Mouse (Mus musculus): Measurements from ENCODE around the gene Prkaca. TPM values are rescaled to one million over a fixed set of nuclear protein-coding genes. Genes with fewer than 3 reads are reported as not detected.
"Not testable (repeated sequence)": the region's sequence is repeated elsewhere in the genome, so short reads cannot be mapped to it uniquely, and the experiment has no call there.

Gene Prkaca
- polyA plus RNA-seq, 1 experiment from 2014 or later, result 146 TPM

DNA sequence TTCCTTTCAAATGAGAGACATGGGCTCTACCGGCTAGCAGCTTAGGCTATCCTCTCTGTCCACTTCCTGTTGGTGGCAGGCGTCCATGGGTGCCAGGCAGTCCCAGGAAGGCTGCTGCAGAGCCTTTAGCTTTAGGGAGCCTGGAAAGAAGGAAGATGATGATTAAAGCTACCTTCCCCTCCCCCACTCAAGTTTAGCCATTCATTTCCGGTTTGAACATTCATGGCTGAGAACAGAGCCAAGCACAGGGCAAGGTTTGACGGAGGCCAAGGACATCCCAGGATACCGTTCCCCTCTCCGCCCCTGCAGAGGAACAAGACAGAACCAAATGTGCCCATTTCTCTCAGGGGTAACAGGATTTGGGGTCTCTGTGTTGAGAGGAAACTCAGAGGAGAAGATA is 4.9 kb downstream of the Prkaca start:
- ATAC-seq, result no peak
- Histone ChIP-seq H3K36me3 (ENCODE audit: poor library complexity, severe bottlenecking) (peaks cover 32% of the 10 kb centered on the region), H3K9me3 (replicated peaks) (no peaks in the 10 kb centered on the region; the same call in 1 of the 2 replicates), H3K4me2 (no peak overlapping the region), H3K9ac (0 out of 2 replicates have a peak overlapping the region, but pooled peaks have one; percentile 14), H3K4me1 (peaks cover 44% of the 10 kb centered on the region), H3K27me3 (no peaks in the 10 kb centered on the region), H3K27ac (no peak overlapping the region), H3K4me3 (no peak overlapping the region)
- 66% methylated on average over 6 of the region's 6 CpGs for WGBS

DNA sequence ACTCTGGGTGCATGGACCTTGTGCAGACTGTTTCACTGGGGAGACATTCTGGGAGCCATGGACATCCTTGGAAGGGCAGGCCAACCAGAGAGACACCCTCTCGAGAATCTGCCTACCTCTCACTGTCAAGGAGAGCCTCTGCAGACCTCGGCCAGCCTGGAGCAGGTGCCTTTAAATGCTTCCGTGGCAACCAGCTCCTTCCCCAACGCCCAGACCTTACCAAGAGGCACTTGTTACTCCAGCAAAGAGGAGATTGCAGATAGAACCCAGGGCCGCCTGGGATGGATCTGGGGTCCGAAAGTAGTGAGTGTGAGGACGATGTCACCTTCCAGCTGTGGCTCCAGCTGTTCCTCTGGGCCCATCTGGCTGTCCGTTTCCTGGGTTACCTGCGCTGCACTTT is 5.4 kb downstream of the Prkaca start:
- H3K4me2 ChIP-seq, result no peak overlapping the region
- H3K27me3 ChIP-seq, result no peaks in the 10 kb centered on the region
- 0 out of 2 replicates have a peak overlapping the region, but pooled peaks have one; percentile 8 for H3K9ac ChIP-seq
- no peak overlapping the region for H3K27ac ChIP-seq
- no peak overlapping the region for H3K4me3 ChIP-seq
- H3K9me3 ChIP-seq (replicated peaks), result no peaks in the 10 kb centered on the region; the same call in 1 of the 2 replicates
- ATAC-seq, result no peak
- WGBS, result 76% methylated on average over 9 of the region's 9 CpGs
- H3K4me1 ChIP-seq, result peaks cover 44% of the 10 kb centered on the region
- H3K36me3 ChIP-seq (ENCODE audit: poor library complexity, severe bottlenecking), result peaks cover 37% of the 10 kb centered on the region

DNA sequence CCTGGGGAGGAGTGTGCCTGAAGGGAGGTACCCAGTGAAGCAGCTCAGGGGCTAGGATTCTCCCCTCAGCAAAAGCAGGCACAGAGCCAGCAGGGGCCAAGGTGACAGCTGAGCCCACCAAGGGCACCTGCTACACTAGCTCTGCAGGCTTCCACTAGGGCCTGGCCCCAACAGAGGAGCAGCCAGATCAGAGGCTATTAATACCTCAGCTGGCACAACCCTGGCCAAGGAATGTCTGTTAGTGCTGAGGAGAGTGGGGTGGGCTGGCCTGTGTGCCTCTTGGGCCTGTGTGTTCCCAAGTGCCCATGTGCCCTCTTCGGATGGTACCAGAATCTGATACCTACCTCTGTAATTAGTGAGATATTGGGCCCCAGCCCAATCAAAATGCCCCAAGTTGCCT is 7.5 kb downstream of the Prkaca start:
- ATAC-seq, result no peak
- 86% methylated on average over 1 of the region's 1 CpGs for WGBS
- no peak overlapping the region for H3K27ac ChIP-seq
- no peak overlapping the region for H3K4me3 ChIP-seq
- H3K27me3 ChIP-seq, result no peaks in the 10 kb centered on the region
- no peak overlapping the region for H3K9ac ChIP-seq
- H3K4me1 ChIP-seq, result peaks cover 25% of the 10 kb centered on the region
- H3K4me2 ChIP-seq, result no peak overlapping the region
- H3K36me3 ChIP-seq (ENCODE audit: poor library complexity, severe bottlenecking), result peaks cover 52% of the 10 kb centered on the region
- H3K9me3 ChIP-seq (replicated peaks), result no peaks in the 10 kb centered on the region; the same call in 1 of the 2 replicates

DNA sequence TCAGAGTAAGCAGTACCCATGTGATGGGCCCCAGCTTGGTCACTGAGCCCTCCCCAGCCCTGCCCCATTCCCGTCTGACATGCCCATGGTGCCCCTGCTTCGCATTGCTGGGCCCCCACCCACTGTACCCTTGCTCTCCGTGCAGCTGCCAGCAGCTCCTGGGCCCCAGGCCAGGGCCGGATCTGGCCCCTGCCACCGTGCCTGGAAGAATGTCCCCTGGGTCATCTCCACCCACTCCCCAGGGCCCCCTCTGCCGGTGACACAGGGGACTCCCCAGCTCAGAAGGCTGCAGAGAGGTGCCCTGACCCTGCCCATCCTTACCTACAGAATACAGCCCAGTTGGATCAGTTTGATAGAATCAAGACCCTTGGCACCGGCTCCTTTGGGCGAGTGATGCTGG is 8.1 kb downstream of the Prkaca start:
- H3K36me3 ChIP-seq (ENCODE audit: poor library complexity, severe bottlenecking), result peaks cover 56% of the 10 kb centered on the region
- peaks cover 24% of the 10 kb centered on the region for H3K4me1 ChIP-seq
- H3K27ac ChIP-seq, result no peak overlapping the region
- no peaks in the 10 kb centered on the region; the same call in 1 of the 2 replicates for H3K9me3 ChIP-seq (replicated peaks)
- H3K27me3 ChIP-seq, result no peaks in the 10 kb centered on the region
- WGBS, result 90% methylated on average over 8 of the region's 8 CpGs
- no peak for ATAC-seq
- H3K4me2 ChIP-seq, result no peak overlapping the region
- H3K4me3 ChIP-seq, result no peak overlapping the region
- no peak overlapping the region for H3K9ac ChIP-seq

DNA sequence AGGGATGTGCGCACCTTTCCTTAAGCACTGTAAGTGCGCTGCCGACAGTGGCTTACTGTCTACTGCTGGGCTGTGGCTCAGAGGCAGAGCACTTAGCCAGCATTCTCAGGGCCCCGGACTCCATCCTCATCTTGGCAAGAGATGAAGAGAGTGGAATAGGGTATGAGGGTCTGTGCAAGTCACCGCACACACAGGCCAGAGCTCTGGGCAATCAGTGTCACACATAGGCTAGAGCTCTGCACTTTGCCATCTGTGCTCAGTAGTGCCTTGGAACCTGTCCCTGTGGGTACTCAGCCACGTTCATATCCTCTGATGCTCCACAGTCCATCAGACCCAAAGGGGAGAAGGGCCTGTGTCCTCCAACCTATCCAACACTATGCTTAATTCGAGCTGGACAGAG is 8.7 kb downstream of the Prkaca start:
- peaks cover 21% of the 10 kb centered on the region for H3K4me1 ChIP-seq
- 95% methylated on average over 7 of the region's 7 CpGs for WGBS
- ATAC-seq, result no peak
- H3K9ac ChIP-seq, result no peak overlapping the region
- peaks cover 63% of the 10 kb centered on the region for H3K36me3 ChIP-seq (ENCODE audit: poor library complexity, severe bottlenecking)
- H3K4me2 ChIP-seq, result no peak overlapping the region
- no peak overlapping the region for H3K27ac ChIP-seq
- H3K4me3 ChIP-seq, result no peak overlapping the region
- no peaks in the 10 kb centered on the region for H3K27me3 ChIP-seq
- H3K9me3 ChIP-seq (replicated peaks), result no peaks in the 10 kb centered on the region; the same call in 1 of the 2 replicates

DNA sequence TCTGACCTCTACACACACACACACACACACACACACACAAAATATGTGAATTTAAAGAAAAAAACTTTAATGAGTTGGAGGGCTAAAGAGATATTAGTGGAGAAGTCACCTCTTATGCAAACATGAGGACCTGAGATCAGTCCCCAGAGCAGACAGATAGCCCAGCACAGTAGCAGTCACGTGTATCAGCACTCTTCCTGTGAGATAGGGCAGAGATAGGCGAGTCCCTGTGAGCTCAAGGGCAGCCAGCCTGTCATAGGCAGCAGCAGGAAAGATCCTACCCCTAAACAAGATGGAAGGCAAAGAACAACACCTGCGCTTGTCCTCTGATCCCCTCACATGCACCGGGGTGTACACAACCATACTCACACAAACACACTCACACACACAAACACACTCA is 9.7 kb downstream of the Prkaca start:
- 87% methylated on average over 4 of the region's 4 CpGs for WGBS
- Histone ChIP-seq H3K27ac (no peak overlapping the region), H3K4me1 (peaks cover 12% of the 10 kb centered on the region)

DNA sequence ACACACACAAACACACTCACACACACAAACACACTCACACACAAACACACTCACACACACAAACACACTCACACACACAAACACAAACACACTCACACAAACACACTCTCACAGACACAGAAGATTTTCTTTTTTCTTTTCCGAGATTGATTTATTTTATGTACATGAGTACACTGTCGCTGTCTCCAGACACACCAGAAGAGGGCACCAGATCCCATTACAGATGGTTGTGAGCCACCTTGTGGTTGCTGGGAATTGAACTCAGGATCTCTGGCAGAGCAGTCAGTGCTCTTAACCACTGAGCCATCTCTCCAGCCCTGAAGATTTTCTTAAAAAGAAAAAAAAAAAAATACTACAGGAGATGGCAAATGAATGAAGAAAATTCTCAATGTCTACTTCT is 10.4 kb downstream of the Prkaca start:
- H3K9me3 ChIP-seq (replicated peaks); ATAC-seq; H3K27me3 ChIP-seq; H3K9ac ChIP-seq; H3K4me2 ChIP-seq; H3K4me1 ChIP-seq; H3K27ac ChIP-seq; H3K4me3 ChIP-seq: not testable (repeated sequence)
- H3K36me3 ChIP-seq (ENCODE audit: poor library complexity, severe bottlenecking), result peaks cover 80% of the 10 kb centered on the region
- WGBS, result 93% methylated on average over 2 of the region's 2 CpGs

More for the DNA sequence above, 9.7 kb downstream of the Prkaca start:
- H3K36me3 ChIP-seq (ENCODE audit: poor library complexity, severe bottlenecking), result peaks cover 72% of the 10 kb centered on the region
- no peak overlapping the region for H3K9ac ChIP-seq
- H3K4me3 ChIP-seq, result no peak overlapping the region
- no peaks in the 10 kb centered on the region for H3K27me3 ChIP-seq
- H3K4me2 ChIP-seq, result no peak overlapping the region
- H3K9me3 ChIP-seq (replicated peaks), result no peaks in the 10 kb centered on the region; the same call in 1 of the 2 replicates
- no peak for ATAC-seq

DNA sequence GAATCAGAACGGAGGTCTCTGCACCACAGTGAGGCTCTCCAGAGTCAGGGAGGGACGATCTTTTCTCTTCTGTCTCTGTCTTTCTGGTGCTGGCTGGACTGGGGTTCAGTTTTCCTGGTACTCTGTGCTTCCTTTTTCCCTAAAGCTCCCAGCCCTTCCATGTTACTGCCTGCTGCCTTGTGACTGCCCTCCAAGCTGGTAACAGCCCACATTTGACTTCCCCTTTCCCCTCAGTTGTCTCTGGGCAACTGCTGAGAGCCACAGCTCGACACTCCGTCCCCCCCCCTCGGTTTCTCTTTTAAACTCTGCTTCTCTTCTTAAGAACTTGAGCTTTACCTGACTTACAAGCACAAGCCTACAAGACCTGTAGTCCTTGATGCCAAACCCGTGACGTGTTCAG is 16.4 kb downstream of the Prkaca start:
- ATAC-seq, result no peak
- Histone ChIP-seq H3K9me3 (replicated peaks) (no peaks in the 10 kb centered on the region), H3K9ac (no peak overlapping the region), H3K4me1 (no peaks in the 10 kb centered on the region), H3K4me3 (no peak overlapping the region), H3K27ac (no peak overlapping the region), H3K27me3 (no peaks in the 10 kb centered on the region), H3K36me3 (ENCODE audit: poor library complexity, severe bottlenecking) (peaks cover 90% of the 10 kb centered on the region), H3K4me2 (no peak overlapping the region)
- 92% methylated on average over 7 of the region's 7 CpGs for WGBS

DNA sequence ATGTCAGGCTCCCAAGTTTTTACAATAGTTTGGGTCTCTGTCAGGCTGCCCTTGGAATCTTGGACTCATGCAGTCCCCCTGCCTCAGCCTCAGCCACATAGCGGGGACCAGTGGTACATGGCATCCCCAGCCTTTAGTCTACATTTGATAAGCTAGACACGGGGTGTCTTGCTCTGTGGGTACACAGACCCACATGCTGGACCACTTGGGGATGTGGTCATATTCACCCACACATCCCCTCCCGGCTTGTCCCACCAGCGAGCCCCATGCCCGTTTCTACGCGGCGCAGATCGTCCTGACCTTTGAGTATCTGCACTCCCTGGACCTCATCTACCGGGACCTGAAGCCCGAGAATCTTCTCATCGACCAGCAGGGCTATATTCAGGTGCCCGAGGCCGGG is 17.4 kb downstream of the Prkaca start:
- Histone ChIP-seq H3K9ac (no peak overlapping the region), H3K27ac (no peak overlapping the region), H3K27me3 (no peaks in the 10 kb centered on the region), H3K4me2 (no peak overlapping the region), H3K36me3 (ENCODE audit: poor library complexity, severe bottlenecking) (peaks cover 91% of the 10 kb centered on the region), H3K9me3 (replicated peaks) (no peaks in the 10 kb centered on the region), H3K4me1 (no peaks in the 10 kb centered on the region), H3K4me3 (no peak overlapping the region)
- WGBS, result 92% methylated on average over 14 of the region's 14 CpGs
- no peak for ATAC-seq

DNA sequence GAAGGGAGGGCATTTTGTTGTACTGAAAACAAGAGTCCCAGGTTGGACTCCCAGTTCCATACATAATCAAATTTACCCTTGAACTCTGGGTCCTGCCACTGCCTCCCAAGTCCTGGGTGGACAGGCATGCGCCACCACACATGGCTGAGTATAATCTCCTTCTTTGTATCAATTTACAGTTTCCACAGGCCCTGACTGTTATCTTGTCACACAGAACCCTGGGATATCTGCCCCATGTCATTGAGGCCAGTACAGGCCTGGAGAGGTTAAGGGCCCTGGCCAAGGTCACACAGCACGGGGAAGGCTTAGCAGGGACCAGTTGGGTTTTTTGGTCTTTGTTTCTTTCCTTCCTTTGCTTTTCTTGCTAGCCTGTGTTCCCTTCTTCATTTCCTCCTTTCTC is 19.7 kb downstream of the Prkaca start:
- ATAC-seq, result no peak
- 89% methylated on average over 2 of the region's 2 CpGs for WGBS
- Histone ChIP-seq H3K9ac (no peak overlapping the region), H3K36me3 (ENCODE audit: poor library complexity, severe bottlenecking) (peaks cover 70% of the 10 kb centered on the region), H3K27ac (no peak overlapping the region), H3K4me3 (no peak overlapping the region), H3K4me2 (no peak overlapping the region), H3K27me3 (no peaks in the 10 kb centered on the region), H3K9me3 (replicated peaks) (no peaks in the 10 kb centered on the region), H3K4me1 (0 out of 2 replicates have a peak, but pooled peaks cover 4% of the 10 kb centered on the region)

DNA sequence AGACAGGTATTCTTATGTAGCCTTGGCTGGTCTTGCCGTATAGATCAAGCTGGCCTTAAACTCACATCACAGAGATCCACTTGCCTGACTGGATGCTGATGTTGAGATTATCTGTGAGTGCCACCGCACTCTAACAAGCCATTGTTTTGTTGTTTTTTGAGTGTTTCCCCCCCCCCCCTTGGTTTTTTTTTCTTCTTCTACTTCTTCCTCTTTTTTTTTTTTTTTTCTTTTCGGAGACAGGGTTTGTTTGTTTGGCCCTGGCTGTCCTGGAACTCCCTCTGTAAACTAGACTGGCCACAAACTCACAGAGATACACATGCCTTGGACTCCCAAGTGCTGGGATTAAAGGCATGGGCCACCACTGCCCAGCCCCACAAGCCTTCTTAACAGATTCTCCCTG is 21.2 kb downstream of the Prkaca start:
- Histone ChIP-seq H3K4me2 (no peak overlapping the region), H3K4me1 (peaks cover 8% of the 10 kb centered on the region), H3K27me3 (no peaks in the 10 kb centered on the region), H3K36me3 (ENCODE audit: poor library complexity, severe bottlenecking) (peaks cover 55% of the 10 kb centered on the region), H3K4me3 (no peak overlapping the region), H3K27ac (no peak overlapping the region), H3K9ac (no peak overlapping the region), H3K9me3 (replicated peaks) (no peaks in the 10 kb centered on the region)
- 91% methylated on average over 3 of the region's 3 CpGs for WGBS
- ATAC-seq, result no peak

DNA sequence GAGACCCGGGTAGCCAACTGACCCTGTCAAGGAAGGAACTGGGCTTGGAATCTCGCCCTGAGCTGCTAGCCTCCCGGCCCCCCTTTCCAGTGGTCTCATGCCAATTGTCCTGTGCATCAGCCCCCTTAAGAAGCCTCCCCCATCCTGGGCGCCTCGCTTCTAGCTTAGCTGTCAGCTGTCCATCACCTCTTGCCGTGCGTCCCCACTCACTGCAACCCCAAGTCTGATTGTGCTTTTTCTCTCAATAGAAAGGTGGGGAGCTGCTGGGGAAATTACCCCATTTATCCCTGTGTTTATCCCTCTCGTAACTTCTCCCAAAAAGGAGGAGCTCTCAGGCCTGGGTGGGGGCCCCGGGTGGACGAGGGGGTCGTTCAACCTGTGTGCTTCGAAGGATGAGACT is 23.2 kb downstream of the Prkaca start:
- no peak overlapping the region for H3K9ac ChIP-seq
- 9% methylated on average over 12 of the region's 12 CpGs for WGBS

More for the DNA sequence above, 23.2 kb downstream of the Prkaca start:
- Histone ChIP-seq H3K4me3 (peak overlapping the region; percentile 76; the same call in 1 of the 2 replicates), H3K27ac (no peak overlapping the region), H3K9me3 (replicated peaks) (no peaks in the 10 kb centered on the region), H3K27me3 (peaks cover 13% of the 10 kb centered on the region), H3K4me1 (peaks cover 23% of the 10 kb centered on the region), H3K4me2 (peak overlapping the region; percentile 84), H3K36me3 (ENCODE audit: poor library complexity, severe bottlenecking) (peaks cover 50% of the 10 kb centered on the region)
- ATAC-seq, result 0 out of 2 replicates have a peak, but pooled peaks have one; percentile 9

Measured in forebrain, embryonic 13.5 days (tissue).